Mouse (Mus musculus): ENCODE measurements at regions not wholly inside any gene's neighbourhood (a gene's known extent, or its start where the extent isn't known, plus 50 kb on each side); places are given as distances from the start of the nearest gene placed in this dataset.

DNA sequence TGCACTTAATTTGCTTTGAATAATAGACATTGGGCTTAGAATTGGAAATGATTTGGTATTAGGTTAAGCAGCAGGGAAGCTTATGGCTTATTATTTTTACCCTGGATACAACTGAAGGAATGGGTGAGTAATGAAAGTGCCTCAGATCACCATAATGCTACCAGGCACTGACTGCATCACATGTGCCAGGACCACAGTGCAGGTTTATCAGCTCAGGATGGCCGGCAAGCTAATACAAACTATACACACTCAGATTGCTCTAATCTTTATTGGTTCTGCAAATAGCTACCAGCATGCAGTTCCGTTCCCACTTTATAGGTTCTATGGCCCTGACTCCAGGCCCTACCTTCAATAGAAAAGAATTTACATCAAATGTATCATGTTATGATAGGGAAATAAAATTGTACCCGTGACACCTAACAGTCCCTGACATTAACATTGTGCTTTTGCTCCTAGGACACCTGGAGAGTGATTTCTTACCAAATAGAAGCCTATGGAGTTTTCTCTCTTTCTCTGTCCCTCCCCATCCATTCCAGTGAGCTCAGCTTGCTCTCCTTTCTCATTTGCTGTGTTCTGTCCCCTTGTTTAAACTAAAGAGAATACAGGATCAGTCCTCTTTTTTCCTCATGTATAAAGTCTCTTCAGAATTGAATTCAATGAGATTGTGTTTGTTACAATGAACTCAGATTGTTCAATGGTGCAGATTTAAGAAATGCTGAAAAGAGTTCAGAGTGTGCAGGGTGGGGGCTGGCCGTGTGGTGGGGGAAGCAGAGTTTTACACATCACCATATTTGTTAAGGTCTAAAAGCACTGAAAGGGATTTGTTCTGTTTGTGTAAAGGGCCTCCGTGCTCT, 121.3 kb upstream of the BC052040 start:
- DNase-seq = no peak

DNA sequence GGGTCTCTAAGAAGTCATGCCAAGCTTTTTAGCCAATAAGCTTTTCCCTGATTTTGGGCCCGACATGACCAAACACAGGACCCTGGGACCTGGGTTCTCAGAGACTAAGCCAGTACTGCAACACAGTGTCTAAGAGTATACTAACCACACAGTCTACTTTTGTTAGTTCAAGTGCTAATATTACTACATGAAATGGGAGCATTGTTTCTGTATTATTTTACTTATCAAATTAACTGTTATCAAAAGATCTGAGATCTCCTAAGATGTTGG, 120.7 kb upstream of the BC052040 start:
- DNase-seq = no peak

DNA sequence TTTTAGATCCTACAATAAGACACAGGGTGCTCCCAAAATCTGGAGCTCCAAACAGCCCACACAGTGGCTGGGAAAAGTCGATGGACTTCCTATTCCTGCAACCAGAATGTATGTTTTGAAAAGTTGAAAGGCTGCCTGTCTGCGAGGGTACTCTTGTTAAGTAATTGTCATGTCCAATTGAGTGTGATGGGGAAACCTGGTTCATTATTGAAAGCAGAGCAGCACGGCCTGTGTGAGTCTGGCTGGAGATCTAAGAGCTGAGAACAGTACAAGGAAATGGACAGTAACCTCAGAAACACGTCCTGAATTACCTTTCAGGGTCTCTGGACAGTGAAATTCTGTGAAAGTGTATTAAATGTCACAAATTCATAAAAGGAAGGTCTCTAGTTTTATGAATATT, 115.3 kb upstream of the BC052040 start:
- DNase-seq = no peak

DNA sequence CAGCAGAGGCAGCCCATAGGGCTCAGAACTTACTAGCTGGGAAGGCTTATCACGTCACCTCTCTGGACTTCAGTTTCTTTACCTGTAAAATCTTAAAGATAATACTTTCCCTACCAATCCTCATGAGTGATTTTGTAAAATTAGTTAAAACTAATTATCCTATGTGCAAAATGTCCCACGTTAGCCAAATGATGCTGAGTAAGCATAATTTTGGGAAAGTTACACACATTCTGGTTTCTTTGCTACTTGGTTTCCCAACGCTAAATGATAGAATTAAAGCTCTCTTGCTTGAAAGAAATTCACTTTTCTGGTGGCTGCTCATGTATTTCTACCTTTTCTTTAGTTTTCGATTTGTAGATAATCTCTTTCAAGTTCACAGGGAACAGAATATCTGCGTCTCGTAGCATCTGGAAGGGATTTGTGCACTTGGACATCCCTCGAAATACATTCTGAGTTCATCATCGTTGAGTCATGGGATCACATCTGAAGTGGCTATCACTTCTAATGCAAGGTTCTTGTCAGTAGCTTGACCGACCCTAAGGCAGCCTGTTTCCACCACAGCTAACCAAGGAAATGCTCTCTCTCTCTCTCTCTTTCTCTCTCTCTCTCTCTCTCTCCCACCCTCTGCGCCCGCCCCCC, 114.3 kb upstream of the BC052040 start:
- peak; percentile 49 for DNase-seq

DNA sequence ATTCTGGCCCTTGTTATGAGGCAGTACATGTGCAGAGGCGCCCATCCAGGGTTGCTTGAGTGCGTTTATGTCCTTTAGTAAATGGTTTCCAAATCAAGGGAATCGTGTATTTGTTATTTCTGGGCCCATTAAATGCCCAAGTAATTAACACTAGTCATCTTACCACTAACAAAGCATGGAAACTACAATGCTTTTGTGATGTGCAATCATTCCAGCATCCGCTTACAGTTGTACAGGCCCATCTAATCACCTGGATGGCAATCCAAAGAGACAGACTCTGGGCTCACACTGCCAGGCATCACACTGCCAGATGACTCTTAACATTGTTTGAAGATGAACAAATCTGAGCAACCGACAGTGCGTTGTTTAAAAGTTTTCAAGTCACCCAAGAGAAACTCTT, 113.6 kb upstream of the BC052040 start:
- DNase-seq = peak; percentile 35

DNA sequence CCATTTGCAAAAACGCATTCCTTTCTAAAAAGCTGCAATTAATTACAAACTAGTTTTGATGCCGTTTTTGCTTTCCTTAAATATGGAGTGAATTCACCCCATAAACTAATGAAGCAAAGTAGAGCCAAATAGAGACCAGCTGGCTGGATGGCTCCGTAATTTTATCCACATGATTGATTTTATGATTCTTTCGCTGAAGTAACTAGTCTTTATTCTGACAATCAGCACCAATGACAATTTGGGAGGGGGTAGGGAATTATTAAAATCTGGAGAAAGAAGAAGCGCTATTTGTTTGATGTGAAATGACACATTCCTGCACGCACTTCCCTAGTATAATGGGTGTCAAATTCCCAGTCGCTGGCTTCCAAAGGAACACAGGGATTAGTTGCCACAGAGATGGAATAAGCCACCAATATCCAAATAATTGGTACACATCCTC, 113.0 kb upstream of the BC052040 start:
- peak; percentile 19 for DNase-seq

DNA sequence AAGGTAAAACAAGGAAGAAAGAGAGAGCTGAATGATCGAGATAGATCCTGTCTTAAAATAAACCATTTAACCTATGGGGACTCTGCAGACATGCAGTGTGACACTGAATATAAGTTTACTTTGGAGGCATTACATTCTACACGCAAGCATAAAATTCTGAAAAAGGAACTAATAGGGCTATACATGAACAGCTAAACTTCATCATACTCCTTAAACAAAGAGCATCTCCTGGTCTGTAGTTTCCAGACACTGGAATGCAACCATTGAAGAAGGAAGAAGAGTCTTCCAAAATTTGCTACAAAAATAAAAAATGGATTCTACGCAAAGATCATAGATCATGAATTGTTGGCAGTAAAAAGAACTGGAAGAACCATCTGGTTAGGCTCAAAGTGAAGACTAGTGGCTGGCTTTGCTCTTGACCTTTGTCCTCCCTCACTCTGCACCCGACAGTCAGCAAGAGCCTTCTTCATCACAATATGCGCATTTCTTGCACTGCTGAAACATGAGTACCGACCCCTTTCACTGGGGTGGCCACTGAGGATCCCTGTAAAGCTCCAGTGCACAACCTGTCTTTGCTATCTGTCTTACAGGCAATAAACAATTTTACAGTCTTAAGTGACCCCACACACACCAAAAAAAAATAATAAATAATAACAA, 112.2 kb upstream of the BC052040 start:
- peak; percentile 70 for DNase-seq

DNA sequence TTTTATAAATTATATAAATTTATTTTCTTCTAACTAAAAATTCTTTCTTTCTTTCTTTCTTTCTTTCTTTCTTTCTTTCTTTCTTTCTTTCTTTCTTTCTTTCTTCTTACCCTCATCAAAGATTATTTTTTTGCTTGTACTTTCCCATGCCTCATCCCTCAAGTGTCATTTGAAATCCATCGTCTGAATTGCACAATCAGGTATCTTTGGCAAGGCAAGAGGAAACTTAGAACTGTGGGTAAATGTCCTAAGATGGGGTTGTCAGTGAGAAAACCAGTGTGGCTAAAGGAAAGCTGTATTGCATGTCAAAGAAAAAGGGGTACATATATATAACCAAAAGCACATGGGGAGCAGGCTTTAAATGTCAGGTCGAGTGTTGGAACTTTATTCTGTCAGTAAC, 109.1 kb upstream of the BC052040 start:
- no peak for DNase-seq

DNA sequence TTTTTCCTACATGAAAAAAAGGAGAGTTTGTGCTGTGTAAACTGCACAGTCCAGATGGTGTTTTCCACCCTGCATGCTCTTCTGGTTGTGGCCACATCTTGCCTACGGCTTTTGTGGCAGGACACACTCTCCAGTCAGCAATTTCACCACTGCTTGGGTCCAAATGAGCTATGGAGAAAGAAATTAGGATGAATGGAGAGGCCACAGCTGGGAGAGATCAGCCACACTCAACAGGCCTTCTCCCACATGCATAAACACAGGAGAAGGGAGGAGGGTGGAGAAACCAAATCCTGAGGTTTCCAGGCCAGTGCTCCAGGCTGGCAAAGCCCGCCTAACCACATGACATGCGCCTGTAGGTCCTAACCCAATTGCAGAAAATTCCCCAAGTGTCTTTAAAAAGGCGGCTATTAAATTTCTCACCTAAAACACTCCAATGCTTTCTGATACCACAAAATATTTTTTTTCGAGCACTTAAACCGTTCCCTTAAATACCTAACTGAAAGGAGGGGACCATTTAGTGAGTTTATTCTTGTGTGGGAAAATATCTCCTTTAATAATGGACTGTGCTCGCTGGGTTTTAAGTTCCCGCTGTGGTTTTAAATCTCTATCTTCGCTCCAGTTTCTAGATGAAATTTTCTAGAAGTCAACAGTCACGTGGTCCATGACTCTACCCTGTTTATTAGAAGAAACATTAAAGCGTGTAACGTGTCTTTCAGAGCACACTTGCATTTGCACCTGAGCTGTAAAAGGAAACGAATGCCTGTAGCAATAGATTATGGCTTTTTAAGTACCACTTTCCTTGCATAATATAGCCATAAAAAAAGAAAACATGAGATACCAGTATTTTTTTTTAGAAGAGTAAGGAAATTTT, 97.9 kb upstream of the BC052040 start:
- DNase-seq = peak; percentile 59

DNA sequence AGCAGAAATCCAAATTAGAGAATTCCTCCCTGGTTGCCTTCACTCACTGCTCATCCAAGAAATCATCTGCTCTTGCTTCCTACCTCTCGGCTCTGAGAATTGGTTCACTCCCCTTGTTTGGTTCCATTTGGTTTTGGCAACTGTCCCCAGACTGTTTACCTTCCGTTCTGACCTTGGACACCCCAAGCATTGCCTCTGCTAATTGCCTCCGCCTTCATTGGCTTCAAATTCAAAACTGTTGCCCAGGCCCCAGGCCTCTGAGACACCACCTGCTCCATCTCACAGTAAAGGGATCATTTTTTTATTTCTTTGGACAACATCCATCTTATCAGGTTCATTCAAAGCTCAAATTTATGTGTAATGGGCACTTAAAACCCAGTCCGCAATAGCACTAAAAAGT, 93.1 kb upstream of the BC052040 start:
- no peak for DNase-seq

DNA sequence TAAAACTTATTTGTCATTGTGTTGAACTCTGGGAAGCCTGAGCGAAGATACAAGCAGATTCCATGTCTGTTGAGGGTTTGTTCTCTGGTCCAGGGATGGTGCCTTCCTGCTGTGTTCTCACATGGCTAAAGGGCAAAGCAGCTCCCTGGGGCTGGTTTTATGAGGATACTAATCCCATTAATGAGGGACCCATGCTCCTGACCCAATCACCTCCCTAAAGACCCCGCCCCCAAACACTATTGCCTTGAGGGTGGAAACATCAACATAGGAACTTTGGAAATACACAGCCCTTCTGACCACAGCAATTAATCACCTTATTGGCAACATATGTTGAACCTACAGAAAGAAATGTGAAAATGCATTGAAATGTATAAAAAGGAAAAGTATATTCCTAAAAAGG, 88.5 kb upstream of the BC052040 start:
- no peak for DNase-seq

DNA sequence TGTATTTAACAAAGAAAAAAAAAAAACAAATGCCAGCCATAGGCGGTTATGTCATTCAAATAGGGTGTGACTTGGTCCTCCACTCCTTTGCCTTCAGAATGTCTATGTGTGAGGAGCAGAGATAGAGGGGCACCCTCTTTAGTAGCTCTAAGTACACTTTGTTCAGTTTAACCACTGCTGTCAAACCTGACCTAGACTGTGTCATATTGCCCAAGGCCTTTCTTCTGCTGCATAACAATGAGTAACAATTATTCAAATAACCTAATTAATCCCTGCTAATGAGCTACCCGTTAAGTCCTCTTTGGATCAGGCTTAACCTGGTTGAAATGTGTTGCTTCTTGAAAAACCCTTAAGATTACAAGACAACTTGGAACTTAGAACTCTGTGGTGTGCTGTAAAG, 81.6 kb upstream of the BC052040 start:
- DNase-seq = no peak

DNA sequence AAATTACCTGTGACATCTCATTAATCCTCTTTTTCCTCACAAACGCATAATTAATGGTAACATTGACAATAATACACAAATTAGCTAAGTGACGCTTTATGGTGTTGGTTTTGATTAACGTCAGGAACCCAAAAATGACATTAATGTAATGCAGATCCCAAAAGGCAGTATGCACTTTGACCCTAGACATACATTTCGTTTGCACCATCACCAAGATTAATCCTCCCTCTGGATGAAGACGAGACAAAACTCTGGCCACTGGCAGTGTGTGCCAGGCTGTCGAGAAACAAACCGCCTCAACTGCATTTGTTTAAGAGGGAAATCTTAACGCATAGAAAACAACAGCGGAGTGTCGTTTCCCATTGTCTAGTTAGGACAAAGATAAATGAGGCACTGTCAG, 72.0 kb upstream of the BC052040 start:
- no peak for DNase-seq

DNA sequence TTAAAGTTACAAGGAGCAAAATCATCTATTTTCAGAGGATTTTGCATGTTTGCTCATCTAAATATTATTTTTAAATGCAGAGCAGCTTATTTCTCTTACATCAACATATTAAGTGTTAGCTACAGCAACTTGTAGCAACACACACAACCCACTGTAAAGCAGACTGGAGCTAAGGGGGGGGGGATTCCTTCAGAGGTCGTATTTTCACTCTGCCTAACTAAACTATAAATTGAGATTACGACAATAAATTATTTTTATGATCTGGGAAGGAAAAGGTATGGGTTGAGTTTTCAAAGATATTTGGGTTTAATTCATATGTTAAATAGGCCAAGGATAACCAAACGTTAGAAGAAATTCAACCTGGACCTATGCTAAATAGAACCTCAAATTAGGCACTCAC, 70.4 kb upstream of the BC052040 start:
- no peak for DNase-seq

DNA sequence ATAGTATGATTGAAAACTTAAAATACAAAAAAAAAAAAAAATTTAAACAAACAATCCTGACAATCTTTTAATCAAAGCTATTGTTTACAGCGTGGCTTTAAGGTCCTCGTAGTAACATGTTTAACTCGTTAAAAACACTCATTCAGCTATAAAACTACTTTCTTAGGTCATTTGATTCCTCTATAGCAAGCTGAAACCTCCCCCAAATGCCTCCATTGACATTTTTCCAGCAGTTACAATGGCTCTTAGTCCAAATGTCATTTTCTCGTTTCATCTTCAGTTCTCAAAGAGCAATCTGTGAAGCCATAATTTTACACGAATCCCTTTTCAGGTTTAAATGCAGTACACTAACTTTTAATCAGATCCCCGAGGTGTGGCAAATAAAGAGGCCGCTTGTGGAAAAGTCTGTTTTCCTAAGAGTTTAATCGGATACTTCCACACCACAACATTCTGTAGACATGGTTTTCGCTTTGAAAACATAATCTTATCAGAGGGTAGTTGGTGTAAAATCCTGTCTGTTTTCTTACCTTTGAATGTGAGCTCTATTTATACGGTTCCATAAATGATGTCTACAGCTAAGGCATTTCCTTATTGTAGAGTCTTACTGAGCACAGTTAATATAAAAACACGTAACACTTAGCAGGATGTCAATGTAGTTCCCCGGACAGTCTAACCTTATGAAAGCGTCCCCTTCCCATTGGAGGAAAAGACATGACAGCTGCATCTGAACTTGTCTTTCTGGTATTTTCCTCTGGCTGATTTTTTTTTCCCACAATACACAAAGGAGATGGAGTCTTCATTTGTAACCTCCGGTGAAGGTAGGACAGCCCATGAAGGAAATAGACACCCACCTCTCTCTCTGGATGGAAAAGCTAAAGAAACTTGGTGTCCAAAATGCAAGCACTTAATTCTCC, 69.6 kb upstream of the BC052040 start:
- peak; percentile 18 for DNase-seq

DNA sequence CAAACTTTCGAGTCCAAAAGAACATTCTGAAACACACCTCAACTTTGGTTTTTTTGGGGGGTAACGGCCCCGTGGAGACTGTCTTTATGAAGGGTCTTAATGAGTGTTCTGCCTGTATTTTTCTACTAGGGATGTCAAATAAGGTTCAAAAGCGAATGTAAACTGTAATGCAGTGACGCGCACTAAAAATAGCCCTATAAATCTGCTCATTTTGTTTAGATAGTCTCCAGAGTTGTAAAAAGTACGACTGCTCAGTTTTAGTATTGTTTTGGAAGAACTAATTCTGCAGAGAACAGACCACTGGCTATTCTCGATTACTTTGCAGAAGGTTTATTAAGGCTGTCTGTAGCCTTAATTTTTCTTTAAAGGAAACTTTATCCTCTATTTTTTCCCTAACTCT, 68.6 kb upstream of the BC052040 start:
- DNase-seq = no peak

DNA sequence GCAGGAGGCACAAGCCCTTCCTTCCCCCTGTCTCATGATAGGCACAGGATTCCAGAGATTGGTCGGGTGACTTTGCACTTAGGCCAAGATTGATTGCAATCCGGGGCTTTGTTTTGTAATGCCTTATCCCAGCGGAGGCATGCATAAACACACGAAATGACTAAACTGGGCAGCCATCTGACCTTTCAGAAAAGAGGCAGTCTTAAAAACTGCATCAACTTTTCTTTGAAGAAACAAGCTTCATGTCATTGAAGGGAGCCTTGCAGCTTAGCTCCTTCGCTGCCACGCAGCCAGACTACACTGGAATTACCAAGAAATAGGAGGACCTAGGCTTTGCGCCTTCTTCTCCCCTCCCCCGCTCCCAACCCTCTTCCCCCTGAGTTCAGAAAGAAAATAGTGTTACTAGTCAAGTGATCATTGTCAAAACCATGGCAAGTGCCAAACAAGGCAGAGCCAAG, 67.7 kb upstream of the BC052040 start:
- DNase-seq = peak; percentile 65

DNA sequence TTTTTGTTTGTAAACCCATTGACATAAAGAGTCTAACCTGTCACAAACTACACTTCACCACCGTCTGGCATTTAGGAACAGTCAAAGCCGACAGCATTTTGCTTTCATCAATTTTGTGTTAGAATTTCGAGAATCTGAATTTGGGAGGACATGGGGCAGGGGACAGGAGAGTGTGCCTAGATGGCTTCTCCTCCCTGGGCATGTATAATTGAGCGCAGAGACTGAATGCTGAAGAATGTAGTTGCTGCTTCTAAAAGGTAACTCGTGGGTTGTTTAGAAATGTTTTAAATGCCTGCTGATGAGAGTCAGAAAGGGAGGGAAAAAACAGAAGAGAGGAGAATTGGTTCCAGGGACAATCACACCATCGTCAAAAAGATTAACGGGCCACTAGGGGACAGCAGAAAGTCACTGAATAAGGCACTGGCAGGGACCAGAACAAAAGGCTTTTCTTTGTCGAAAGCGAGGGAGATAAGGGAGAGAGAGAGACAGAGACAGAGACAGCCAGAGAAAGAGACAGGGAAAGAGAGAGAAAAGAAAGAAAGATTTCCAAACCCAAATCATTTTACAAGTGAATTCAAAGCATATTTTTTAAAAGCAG, 66.6 kb upstream of the BC052040 start:
- DNase-seq = peak; percentile 75

DNA sequence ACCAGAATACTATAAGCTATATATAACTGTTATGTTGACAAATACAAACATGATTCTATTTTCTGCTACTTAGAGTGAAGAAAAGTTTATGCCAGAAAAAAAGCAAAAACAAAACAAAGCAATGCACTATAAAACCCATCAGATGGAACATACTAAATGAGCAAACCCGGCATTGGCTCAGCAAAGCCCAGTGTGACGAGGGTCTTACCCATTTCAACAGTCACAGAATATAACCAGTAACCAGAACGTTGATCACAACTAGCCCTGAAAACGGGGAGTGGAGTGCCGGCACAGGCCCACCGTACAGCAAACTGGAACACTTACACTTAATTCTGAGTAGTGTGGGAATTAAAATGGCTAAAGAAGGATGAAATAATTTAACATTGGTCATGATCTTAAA, 66.0 kb upstream of the BC052040 start:
- DNase-seq = no peak

DNA sequence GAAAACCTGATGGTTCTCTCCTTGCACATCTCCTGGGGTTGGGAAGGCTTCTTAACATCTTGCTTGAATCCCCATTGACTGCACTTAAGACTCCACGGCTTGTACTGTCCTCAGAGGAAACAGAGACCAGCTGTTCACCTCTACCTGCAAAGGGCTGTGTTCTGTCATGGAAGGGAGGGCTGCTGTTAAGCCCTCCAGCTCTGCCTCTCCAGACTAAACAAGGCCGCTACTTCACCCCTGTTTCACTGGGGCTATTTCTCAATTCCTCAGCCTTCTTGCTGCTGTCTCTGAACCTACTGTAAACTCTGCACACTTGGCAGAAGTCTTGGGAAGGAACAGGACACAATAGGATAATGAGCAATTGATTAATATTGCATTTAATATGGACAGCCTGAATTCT, 64.7 kb upstream of the BC052040 start:
- no peak for DNase-seq

DNA sequence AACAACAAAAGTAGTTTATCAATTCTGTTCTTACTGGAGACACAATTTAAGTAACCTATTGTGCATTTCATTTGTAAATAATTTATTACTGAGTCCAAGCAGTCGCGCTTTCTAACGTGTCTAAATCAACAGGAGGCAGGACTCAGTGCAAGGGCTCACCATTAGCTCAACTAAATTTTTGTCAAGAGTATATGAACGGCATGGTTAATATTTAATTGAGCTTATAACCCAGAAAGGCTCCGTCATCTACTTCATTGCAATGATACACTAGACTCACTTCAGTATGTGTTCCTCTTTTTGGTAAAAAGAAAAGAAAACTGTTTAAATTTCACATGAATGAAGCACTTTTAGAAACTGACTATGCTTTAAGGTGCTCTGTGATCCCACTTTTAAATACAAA, 61.5 kb upstream of the BC052040 start:
- DNase-seq = no peak
